Mouse (Mus musculus): ENCODE measurements around the gene Gatad2a. TPM values are rescaled to one million over a fixed set of nuclear protein-coding genes. Genes with fewer than 3 reads are reported as not detected.

Gatad2a gene
- polyA plus RNA-seq, 1 experiment: 79.8 TPM

DNA sequence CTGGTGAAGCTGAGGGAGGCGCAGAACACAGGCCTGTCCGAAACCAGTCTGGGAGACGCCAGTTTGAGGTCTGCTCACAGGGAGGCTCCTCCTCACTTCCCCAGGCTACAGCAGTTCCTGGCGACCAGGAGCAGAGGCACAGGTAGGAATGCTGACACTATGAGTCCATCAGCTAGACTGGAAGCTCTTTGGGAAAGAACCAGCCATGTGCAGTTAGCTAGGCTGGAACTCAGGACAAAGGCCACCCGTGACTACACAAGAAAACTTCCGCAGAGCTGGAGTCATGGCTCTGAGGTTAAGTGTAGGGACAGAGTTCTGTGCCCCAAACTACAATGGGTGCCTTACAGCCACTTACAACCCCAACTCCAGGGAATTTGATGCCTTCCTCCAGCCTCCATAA, 98.3 kb downstream of the Gatad2a start:
- TF ChIP-seq GATA1 (IDR thresholded peaks at IDR 0.05; ENCODE audit: low read length): no peak

DNA sequence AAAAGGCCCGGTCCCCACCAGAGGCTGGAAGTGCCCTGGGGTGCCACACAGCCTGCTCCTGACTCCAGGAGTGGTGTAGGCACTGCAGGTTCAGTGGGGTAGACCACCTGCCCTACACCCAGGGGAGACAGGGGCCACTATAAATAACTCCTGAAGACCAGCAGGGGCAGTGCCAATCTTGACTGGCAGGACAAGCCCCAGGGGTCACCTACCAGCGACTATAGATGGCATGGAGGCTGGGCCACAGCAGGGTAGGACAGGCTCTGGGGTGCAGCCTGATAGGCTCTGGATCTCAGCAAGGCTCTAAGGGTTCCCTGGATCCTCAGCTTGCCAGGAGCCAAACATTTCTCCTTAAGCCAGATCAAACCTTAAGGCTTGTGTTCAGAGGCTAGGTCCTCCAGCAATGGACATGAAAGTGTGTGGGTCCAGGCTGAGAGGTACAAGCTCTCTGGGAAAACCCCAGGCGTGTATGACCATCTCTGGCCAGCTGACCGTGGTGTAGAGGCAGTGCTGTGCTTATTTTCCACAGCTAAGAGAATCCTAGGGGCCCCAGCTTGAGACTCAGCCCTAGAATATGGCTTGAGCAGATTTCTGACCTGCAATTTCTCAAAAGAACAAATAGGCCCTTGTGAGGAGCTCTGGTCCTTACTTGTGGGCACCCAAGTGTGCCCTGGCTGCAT, 100.3 kb downstream of the Gatad2a start:
- no peak for TF ChIP-seq GATA1 (IDR thresholded peaks at IDR 0.05; ENCODE audit: low read length)

DNA sequence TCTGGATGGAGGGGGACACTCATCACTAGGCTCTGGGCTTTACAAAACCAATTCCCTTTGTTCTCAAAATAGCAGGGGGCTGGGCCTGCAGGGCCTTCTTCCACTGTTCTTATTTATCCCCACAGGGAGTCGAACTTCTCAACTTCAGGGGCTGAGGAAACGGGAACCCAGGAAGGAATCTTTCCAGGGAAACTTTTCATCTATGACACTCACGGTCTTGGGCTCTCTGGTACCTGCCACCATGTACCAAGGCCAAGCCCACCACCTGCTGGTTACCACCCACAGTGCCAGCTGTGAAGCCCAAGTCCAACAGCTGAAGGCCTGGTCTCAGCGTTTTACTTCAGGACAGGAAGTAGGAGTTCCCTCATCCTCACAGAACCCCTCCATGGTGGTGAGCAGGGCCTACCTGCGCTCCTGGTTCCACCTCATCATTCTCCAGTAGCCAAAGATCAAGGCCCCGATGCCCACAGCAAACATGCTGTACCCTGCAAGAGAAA, 101.3 kb downstream of the Gatad2a start:
- no peak for TF ChIP-seq GATA1 (IDR thresholded peaks at IDR 0.05; ENCODE audit: low read length)

DNA sequence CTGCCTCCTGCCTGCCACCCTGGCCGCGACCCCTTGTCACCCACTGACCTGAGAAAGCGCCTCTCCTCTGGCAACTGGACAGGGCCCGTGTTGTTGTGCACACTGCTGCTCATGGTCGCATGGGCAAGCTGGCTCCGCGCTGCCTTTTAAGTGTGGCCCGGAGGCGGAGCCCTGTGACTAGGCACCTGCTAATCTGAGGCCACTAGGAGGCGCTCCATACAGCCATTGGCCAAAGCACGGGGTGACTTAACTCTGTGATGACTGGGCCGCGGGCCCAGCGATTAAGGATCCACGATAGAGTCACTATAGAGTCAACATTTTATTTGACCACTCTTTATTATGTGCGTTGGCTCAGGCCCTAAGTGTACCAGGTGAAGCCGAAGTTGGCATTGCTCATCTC, 102.3 kb downstream of the Gatad2a start:
- no peak for TF ChIP-seq GATA1 (IDR thresholded peaks at IDR 0.05; ENCODE audit: low read length)

DNA sequence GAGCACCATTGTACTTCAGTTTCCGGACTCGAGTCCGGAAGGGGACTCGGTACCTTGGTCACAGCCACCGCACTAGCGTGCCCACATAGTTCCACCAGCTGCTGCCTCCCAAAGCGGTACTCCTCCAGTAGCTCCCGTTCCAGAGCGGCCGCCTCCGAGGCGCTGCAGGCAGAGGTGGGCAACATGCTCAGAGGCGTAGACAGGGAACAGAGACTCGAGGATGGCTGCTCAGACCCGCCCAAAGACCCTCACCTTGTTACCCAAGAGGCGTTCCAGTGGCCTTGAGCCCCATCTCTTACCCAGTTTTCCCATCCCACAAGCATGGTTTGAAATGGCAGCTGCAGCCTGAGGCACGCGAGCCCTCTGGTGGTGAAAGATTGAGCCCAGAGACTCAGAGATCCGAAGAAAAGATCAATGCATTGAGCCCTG, 105.4 kb downstream of the Gatad2a start:
- no peak for TF ChIP-seq GATA1 (IDR thresholded peaks at IDR 0.05; ENCODE audit: low read length)

DNA sequence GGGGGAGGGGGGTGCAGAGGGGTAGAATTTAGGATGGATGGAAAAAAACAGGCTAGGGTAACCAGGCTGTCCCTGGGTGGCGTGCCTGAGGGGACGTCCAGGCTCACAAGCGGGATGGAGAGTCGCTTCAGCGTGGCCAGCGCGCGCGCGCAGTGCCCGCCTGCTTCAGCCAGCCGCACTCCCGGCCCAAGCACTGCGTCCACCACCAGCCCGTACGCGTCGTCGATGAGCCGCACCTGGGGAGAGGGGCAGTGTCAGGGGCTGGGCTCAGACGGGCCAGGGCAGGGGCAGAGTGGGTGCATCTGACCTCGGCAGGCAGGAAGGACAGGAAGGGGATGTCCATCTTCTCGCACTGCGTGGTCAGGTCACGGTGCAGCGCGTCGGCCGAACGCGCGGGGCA, 107.3 kb downstream of the Gatad2a start:
- TF ChIP-seq GATA1 (IDR thresholded peaks at IDR 0.05; ENCODE audit: low read length): no peak

DNA sequence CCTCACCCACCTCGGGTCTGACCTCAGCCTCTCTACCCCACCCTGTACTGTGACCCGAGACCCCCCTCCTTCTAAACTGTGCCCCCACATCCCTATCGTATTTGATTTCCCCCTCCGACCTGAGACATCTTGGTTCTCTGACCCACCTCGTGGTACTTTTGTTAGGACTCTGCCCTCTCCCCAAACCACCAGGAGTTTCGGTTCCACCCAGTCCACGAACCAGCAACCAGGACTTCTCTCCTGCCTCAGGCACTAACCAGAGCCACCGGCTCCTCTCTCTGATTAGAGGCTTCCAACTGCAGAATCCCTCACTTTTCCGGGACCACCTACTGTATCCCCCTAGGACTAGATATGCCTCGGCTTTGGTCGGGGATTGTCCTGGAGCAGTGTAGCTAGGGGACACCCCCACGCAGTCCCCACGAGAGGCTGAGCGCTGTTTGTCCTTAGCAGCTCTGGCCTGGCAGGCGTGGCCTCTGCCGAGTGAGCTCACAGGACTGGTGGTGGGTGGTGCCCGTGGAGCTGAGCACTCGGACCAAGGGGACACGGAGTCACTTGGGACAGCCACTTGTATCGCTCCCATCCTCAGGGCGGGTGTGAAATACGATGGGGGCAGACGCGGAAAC, 107.8 kb downstream of the Gatad2a start:
- TF ChIP-seq GATA1 (IDR thresholded peaks at IDR 0.05; ENCODE audit: low read length): no peak

DNA sequence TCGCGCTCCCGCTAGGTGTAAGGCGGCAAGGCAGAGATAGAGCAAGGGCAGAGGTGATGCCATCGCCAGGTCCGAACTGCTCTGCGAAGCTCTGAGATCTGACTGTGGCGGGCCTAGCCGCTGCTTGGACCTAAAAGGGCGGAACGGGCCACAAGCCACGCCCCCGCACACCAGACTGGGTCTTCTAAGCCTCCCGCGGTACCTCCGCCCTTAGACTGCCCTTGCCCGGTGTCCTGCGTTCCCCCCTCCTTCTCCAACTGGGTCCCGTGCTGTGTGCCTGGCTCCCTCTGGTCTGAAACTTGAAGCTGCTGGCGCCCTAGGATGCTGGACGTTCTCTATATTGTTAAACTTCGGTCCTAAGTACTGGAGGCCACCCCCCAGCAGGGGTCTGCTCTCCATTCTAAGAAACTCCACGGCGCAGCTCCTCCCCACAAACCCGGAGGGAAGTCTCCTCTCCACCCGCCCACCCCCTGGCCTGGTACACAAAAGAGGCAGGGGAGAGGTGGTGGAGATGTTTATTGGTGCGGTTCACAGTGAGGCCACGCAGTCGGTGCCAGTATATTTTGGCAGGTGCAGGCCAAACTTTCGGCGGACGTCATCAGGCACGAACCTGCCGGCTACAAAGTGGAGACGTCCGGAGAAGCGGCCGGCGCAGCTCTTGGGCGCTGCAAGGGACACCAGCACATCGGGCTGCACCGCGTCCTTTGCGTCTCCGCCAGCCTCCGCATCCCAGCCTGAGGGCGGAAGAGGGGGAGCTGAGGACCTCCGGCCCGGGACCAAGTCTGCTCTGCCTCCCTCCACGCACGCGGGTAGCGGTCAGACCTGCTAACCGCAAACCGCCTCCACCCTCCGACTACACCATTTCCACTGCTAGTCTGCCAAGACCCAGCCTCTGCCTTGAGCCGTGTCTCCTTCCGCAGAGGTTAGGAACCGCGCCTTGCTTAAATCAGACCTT, 108.6 kb downstream of the Gatad2a start, which contains the start of gene Cilp2:
TSS of gene Cilp2 (minus strand) at position 399 of the 955 bp plus-strand sequence.
- TF ChIP-seq GATA1 (IDR thresholded peaks at IDR 0.05; ENCODE audit: low read length): no peak

DNA sequence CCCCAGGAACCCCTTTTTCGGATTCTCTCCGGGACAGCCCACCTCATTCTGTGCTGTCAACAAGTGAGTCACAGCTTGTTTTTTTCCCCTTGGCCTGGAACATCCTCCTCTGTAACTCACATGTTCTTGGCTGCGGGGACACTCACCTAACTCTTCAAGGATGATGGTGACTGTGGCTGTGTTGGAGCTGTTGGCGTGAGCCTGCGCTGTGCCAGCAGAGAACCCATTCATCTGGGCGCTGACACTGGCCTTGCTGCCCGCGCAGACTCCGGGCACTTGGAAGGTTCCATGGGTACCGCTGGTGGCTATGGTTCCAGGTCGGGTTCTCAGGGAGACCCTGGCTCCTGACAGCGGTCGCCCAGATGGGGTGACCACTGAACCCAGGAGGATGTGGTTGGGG, 112.0 kb downstream of the Gatad2a start:
- TF ChIP-seq GATA1 (IDR thresholded peaks at IDR 0.05; ENCODE audit: low read length): no peak

DNA sequence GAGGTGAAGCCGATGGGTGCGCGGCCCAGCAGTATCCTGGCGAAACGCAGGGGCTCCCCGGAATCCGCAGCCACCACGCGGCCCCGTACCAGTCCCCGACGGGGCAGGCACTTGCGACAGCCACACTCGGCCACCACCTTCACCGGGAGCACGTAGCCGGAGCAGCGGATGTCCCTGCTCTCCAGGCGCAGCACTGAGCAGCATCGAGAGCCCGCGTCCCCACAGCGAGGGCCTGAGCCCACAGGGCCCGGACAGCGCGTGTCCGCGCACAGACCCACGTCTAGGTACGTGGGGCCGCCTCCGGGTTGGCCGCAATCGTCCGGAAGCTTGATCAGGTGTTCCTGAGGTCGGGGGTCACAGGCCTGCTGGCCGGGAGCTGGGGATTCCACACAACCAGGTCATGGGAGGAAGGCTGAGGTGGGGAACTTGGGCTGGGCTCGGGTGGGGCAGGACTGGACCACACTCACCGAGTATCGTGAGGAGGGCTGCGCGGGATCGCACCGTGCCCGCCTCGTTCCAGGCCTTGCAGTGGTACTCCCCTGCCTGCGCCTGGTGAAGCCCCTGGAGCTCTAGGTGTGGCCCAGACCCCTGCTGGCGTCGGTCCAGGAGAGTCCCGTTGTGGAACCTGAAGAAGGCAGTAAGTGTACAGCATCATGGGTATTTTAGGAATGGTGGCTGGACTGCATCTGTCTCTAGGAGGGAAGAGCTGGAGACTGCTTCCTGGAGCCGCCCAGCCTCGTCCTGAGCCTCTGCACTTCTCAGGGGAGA, 113.2 kb downstream of the Gatad2a start:
- TF ChIP-seq GATA1 (IDR thresholded peaks at IDR 0.05; ENCODE audit: low read length): no peak

DNA sequence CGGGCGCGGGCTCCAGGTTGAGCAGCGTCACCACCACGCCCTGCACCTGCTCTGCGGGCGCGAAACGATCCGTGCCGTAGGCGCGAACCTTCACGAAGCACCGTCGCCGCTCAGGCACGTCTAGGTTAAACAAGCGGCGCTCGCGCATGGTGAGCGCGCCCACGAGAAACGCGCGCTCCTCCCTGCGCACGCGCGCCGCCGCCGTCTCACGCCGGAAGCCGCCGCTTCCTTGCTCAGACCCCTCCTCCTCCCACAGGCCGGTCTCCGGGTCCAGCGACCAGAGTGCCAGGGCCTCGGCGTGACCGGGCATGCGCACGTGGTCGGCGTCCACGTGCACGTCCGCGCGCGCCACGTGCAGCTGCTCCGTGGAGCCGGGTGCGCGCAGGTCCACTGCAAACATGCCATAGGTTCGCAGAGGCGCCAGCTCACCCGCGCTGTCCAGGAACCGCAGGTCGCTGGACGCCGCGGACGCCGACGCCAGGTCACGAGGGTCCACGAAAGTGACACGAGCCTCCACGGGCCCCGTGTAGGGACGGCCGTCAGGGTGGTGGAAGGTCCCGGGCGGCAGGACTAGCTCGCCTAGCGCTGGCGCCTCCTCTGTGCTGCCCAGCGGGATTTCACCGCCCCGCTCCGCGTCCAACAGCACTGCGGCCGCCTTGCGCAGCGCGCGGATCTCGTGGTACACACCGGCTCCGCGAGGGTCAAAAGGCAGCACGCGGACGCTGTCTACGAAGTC, 114.0 kb downstream of the Gatad2a start:
- TF ChIP-seq GATA1 (IDR thresholded peaks at IDR 0.05; ENCODE audit: low read length): no peak

DNA sequence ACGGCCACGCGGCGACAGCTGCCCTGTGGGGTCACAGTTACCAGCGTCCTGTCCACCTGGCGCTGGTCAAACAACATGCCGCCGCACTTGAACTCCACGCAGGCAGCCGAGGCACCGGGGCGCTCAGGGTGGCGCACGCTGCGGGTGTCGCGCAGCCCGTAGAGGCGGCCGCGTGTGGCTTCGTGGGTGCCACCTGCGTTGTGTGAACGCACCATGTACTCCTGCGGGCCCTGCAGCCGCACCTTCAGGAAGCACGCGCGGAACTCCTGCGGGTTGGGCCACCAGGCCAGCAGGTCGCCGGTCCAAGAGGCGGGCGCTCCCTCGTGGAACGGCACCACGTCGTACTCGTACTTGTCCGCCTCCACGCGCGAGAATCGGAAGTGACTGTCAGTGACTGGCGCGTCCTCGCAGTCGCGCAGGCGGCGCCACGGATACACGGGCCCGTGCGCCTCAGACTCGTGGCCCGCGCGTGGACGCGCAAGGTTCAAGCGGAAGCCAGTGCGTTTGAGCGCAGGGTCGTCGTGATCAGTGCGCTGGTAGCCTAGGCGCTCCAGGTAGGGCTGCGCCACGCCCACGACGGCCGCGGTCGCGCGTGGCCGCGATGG, 114.8 kb downstream of the Gatad2a start:
- no peak for TF ChIP-seq GATA1 (IDR thresholded peaks at IDR 0.05; ENCODE audit: low read length)

DNA sequence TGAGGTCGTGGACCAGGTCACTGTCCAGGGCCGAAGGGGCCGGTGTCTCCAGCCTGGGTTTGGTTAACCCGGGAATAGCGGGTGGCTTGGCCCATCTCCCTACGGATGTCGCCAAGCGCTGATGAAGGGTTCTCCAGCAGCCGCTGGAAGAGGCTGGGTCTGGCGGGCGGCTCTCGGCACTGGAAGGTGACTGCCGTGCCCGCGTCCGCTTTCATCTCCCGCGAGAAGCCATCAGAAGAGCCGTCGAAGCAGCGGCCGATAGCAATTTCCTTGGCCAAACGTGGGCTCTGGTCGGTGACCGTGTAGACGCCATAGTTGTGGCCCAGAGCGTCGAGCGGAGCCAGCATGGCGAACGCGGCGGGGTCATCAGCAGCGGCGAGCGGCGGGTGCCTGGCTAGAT, 115.3 kb downstream of the Gatad2a start:
- no peak for TF ChIP-seq GATA1 (IDR thresholded peaks at IDR 0.05; ENCODE audit: low read length)

DNA sequence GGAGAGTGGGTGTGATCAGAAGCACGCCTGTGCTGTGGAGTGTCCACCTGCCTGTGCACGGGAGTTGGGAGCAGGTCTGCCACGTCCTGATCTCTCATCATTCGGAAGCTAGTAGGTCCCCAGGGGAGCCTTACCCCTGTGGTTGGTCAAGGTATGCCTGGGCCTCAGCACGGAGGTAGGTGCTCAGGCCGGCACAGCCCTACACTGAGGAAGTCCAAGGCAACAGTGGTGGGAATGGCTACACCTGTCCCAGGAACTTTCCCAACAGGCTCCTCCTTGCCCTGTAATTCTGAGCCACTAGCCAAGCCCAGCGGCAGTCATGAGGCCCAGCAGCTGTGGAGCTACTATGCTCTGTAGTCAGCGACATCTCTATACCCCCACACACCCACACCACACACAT, 116.5 kb downstream of the Gatad2a start:
- TF ChIP-seq GATA1 (IDR thresholded peaks at IDR 0.05; ENCODE audit: low read length): no peak

All from G1E-ER4 (cell line).